Mouse (Mus musculus): ENCODE results near the gene B3galt1. TPM values are rescaled to one million over a fixed set of nuclear protein-coding genes. Genes with fewer than 3 reads are reported as not detected.

The B3galt1 gene
- polyA plus RNA-seq, 1 experiment from 2014 or later: 11.9 TPM

DNA sequence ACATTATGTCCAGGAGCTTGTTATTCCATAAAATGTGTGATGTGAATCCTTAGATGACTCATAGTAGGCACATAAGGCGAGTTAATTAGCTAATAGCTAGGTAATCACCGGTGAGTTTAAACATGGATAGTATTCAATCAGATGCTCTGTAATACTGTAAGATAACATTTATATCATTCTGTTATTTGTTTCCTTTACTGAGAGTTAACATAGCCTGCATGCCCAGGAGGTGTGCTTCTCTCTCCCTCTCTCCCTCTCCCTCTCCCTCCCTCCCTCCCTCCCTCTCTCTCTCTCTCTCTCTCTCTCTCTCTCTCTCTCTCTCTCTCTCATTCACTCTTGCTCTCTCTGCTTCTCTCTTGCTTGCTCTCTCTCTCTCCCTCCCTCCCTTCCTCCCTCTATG, 292.7 kb downstream of the B3galt1 start:
- H3K4me2 ChIP-seq (replicated peaks): no peak overlapping the region

DNA sequence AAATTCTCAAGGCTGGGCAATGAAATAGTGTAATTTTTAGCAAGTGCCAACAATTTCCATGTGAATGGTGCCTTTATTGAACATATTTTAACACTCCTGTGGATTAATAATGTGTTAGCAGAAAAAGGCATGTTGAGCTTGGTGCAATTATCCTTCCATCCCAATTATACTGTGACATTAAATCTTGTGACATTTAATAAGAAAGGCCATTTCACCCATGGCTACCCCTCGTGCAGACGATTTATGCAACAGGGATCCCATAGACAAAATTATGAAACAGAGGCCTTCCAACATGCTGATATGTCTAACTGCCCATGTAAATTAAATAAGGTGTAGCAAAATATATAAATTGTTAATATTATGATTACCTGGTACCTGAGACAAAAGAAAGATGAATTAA, 293.3 kb downstream of the B3galt1 start:
- no peak overlapping the region for H3K27ac ChIP-seq
- no peaks in the 10 kb centered on the region for H3K27me3 ChIP-seq
- no peak overlapping the region for H3K4me2 ChIP-seq (replicated peaks)
- H3K9ac ChIP-seq: no peak overlapping the region
- no peaks in the 10 kb centered on the region for H3K4me1 ChIP-seq
- ATAC-seq (ENCODE audit: insufficient number of reproducible peaks, insufficient read depth, low FRiP score, low TSS enrichment): no peak
- 77% methylated on average over 2 of the region's 2 CpGs for WGBS
- no peak overlapping the region for H3K4me3 ChIP-seq
- no peaks in the 10 kb centered on the region for H3K36me3 ChIP-seq
- no peaks in the 10 kb centered on the region for H3K9me3 ChIP-seq

More for the DNA sequence above, 292.7 kb downstream of the B3galt1 start:
- H3K9me3 ChIP-seq: no peaks in the 10 kb centered on the region
- H3K4me3 ChIP-seq: no peak overlapping the region
- no peaks in the 10 kb centered on the region for H3K27me3 ChIP-seq
- no peak overlapping the region for H3K27ac ChIP-seq
- 89% methylated on average over 2 of the region's 2 CpGs for WGBS
- no peak for ATAC-seq (ENCODE audit: insufficient number of reproducible peaks, insufficient read depth, low FRiP score, low TSS enrichment)
- no peaks in the 10 kb centered on the region for H3K4me1 ChIP-seq
- H3K9ac ChIP-seq: no peak overlapping the region
- H3K36me3 ChIP-seq: no peaks in the 10 kb centered on the region

DNA sequence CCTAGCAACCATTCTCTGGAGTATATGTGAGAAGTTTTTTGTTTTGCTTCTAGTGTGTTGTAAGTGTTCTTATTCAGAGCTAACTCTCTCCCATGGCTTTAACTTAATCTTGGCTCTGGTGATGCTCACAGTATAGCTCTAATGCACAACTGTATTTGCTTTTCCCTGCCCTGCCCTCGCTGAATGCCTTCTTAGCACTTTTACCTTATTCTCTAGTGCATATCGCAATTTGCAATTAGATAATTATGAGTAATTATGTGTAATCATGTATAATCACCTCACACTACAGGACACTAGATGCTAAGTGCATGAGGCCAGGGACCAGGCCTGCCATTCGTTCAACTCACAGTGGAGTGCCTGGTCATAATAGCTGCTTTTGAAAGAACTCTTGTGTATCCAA, 307.7 kb downstream of the B3galt1 start:
- no peak for ATAC-seq (ENCODE audit: insufficient number of reproducible peaks, insufficient read depth, low FRiP score, low TSS enrichment)
- Histone ChIP-seq H3K36me3 (no peaks in the 10 kb centered on the region), H3K4me3 (no peak overlapping the region), H3K27me3 (no peaks in the 10 kb centered on the region), H3K4me2 (replicated peaks) (no peak overlapping the region), H3K9ac (no peak overlapping the region), H3K4me1 (no peaks in the 10 kb centered on the region), H3K9me3 (no peaks in the 10 kb centered on the region), H3K27ac (no peak overlapping the region)
- 51% methylated on average over 3 of the region's 3 CpGs for WGBS

DNA sequence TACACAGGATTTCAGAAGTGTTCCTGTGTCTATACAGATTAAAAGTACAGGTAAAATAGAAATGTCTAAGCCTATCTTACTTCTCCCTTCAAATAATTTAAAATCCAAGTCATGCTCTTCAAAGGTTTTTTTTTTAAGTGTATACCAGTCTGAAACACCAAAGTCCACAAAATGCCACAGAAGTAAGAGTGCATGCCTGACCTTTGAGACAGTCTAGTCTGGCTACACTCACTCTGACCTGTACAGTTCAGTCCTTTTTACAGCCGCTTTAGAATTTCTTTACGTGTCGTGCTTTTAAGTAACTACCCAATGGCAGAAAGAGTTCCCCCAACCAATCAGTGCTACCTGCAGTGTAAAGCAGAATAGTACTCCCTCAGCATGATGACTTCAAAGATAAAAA, 314.2 kb downstream of the B3galt1 start:
- H3K27ac ChIP-seq: no peak overlapping the region
- H3K36me3 ChIP-seq: no peaks in the 10 kb centered on the region
- H3K9ac ChIP-seq: no peak overlapping the region
- H3K9me3 ChIP-seq: no peaks in the 10 kb centered on the region
- no peak for ATAC-seq (ENCODE audit: insufficient number of reproducible peaks, insufficient read depth, low FRiP score, low TSS enrichment)
- no peak overlapping the region for H3K4me2 ChIP-seq (replicated peaks)
- H3K4me1 ChIP-seq: no peaks in the 10 kb centered on the region
- 91% methylated on average over 3 of the region's 3 CpGs for WGBS
- no peak overlapping the region for H3K4me3 ChIP-seq
- H3K27me3 ChIP-seq: no peaks in the 10 kb centered on the region

DNA sequence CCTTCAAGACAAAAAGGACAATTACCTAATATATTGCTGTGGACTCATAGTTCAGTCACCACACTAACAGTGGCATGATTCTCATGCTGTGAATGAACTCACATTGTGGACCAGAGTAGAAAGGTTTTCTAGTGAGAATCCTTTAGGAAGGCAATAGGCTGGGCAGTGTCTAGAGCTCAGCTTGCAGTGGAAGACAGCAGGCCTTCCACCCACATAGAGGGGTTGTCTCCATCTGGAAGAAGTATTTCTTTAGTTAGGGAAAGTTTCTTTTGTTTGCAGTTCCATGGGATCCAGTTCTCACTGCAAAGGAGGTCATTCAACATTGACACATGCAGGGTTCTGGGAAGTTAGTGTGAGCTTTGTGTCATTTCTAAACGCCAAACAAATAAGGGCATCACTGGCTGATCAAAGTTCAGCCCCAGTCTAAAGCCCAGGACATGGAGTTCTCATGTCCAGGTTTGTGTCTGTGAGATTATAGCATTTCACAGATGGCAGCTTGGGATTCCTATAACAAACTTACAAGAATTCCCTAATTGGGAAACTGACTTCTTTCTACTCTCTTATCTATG, 316.1 kb downstream of the B3galt1 start:
- no peak overlapping the region for H3K27ac ChIP-seq
- H3K4me3 ChIP-seq: no peak overlapping the region
- no peak overlapping the region for H3K4me2 ChIP-seq (replicated peaks)
- 90% methylated on average over 1 of the region's 1 CpGs for WGBS
- H3K4me1 ChIP-seq: no peaks in the 10 kb centered on the region
- H3K27me3 ChIP-seq: no peaks in the 10 kb centered on the region
- no peak for ATAC-seq (ENCODE audit: insufficient number of reproducible peaks, insufficient read depth, low FRiP score, low TSS enrichment)
- H3K9me3 ChIP-seq: no peaks in the 10 kb centered on the region
- no peak overlapping the region for H3K9ac ChIP-seq
- H3K36me3 ChIP-seq: no peaks in the 10 kb centered on the region

DNA sequence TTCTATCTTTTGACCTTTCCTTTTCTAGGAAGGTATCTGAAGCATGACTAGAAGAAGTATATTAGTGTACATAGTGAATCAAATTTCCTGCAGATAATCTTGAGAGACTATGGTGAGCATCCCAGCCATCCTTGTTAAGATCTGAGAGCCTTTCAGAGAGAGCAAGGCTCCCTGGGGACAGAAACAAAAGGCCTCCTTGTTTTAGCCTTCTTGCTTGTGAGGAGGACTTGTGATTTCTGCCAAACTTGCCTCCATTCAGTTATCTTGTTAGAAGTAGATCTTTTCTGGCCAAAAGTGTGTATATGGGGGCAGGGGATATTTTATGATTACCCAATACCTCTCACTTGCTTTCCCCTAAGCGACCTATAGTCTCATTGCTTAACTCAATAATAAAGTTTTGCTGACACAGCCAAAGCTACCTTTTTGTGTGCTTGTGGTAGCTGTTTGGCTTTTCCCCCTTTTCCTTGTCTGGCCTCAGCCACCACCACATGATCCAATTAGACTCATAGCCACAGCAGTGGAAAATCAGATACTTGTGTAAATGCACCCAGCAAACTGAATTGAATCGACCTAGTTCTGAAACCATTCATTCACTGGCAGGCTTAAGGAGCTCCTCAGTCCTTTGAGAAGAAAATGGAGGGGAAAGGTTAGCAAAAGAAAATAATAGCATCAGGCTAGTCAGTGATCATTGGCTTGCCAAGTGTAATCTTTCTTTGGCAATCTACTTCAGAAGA, 332.5 kb downstream of the B3galt1 start:
- Histone ChIP-seq H3K9me3 (no peaks in the 10 kb centered on the region), H3K27me3 (no peaks in the 10 kb centered on the region), H3K27ac (no peak overlapping the region), H3K36me3 (no peaks in the 10 kb centered on the region), H3K4me2 (replicated peaks) (no peak overlapping the region), H3K9ac (no peak overlapping the region), H3K4me1 (no peaks in the 10 kb centered on the region), H3K4me3 (no peak overlapping the region)
- ATAC-seq (ENCODE audit: insufficient number of reproducible peaks, insufficient read depth, low FRiP score, low TSS enrichment): no peak
- WGBS: 42% methylated on average over 2 of the region's 2 CpGs

DNA sequence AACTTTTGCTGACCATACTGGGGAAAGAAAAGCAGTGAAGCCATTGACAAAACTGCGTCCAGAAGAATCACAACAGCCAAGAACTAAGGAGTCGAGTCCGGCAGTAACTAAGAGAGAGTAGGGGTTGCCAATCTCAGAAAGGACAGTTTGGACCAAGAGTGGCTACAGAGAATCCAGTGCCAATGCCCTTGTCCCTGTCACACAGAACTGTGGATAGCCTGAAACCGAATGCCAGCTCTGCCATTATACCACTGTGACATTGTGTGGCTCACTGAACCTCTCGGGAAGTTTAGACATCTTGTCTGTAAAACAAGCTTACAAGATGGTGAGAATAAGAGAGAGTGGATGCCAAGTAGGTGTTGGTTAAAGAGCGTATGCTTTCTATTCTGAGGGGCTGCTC, 335.9 kb downstream of the B3galt1 start:
- H3K27me3 ChIP-seq: no peaks in the 10 kb centered on the region
- no peak overlapping the region for H3K4me3 ChIP-seq
- no peak overlapping the region for H3K27ac ChIP-seq
- H3K4me2 ChIP-seq (replicated peaks): no peak overlapping the region
- no peaks in the 10 kb centered on the region for H3K36me3 ChIP-seq
- no peaks in the 10 kb centered on the region for H3K9me3 ChIP-seq
- no peak for ATAC-seq (ENCODE audit: insufficient number of reproducible peaks, insufficient read depth, low FRiP score, low TSS enrichment)
- 82% methylated on average over 6 of the region's 6 CpGs for WGBS
- no peak overlapping the region for H3K9ac ChIP-seq
- H3K4me1 ChIP-seq: no peaks in the 10 kb centered on the region

DNA sequence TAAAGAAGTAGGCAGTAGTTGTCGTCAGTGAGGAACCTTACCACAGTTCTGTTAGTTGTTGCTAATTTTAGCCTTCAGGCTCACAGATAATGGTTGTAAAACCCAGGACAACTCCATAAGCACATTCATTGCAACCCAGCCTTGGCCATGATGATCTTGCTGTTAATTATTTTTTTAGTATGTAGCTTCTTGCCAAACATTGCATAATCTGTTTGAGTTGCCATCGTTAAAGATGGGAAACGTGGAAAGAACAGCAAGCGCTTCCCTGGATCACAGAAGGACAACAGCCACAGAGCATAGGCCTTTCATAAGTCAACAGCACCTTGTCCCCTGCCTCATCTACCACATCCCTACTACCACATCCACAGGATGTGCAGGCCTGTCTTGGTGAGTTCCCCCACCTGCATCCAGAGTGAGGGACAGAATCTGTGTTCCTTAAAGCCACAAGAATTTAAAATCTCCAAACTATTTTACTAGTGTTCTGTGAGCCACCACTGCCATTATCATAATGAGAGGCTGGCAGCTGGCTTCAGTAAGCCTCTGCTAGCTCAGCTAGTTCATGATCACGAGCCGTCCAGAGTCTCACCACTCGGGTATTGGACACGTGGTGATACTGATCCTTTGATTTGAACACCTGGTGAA, 337.1 kb downstream of the B3galt1 start:
- no peak for ATAC-seq (ENCODE audit: insufficient number of reproducible peaks, insufficient read depth, low FRiP score, low TSS enrichment)
- H3K9me3 ChIP-seq: no peaks in the 10 kb centered on the region
- H3K36me3 ChIP-seq: no peaks in the 10 kb centered on the region
- no peaks in the 10 kb centered on the region for H3K4me1 ChIP-seq
- H3K4me2 ChIP-seq (replicated peaks): no peak overlapping the region
- no peak overlapping the region for H3K9ac ChIP-seq
- H3K27me3 ChIP-seq: no peaks in the 10 kb centered on the region
- H3K27ac ChIP-seq: no peak overlapping the region
- H3K4me3 ChIP-seq: no peak overlapping the region
- WGBS: 81% methylated on average over 8 of the region's 8 CpGs

DNA sequence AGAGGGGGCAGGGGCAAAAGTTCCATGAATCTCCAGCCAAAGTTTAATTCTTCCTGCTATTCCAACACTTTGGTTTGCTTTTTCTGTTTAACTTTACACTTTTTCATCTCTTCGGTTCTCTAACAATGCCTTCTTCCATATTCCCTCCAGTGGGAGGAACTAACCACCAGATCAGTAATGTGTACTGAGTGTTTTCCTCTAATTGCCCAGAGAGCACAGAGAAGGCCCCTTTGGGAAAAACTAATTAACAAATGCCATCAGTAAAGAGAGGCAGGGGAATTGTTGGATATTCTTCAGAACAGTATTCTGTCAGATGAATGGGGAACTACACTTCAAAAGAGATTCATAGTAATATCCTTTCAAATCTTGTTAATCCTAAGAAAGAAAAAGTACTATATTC, 338.1 kb downstream of the B3galt1 start:
- Histone ChIP-seq H3K4me3 (no peak overlapping the region), H3K9ac (no peak overlapping the region), H3K9me3 (no peaks in the 10 kb centered on the region), H3K27ac (no peak overlapping the region), H3K4me2 (replicated peaks) (no peak overlapping the region), H3K36me3 (no peaks in the 10 kb centered on the region), H3K4me1 (no peaks in the 10 kb centered on the region), H3K27me3 (no peaks in the 10 kb centered on the region)
- 56% methylated on average over 1 of the region's 1 CpGs for WGBS
- ATAC-seq (ENCODE audit: insufficient number of reproducible peaks, insufficient read depth, low FRiP score, low TSS enrichment): no peak

DNA sequence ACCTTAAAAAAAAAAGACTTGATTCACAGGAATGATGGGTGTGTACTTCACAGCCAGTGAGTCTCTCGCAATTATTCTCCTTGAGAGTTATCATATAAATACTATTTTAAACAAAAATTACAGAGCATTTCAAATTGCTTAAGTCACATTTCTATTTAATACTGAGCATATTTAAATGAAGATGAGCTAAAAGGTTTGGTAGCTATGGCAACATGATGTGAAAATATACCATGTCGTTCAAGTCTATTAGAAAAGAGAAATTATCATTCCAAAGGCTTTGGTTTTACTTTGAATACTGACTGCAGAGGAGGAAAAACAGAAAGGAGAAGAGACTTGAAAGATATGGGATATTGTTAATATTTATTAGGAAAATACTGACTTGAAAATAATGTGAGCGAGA, 366.3 kb downstream of the B3galt1 start:
- ATAC-seq (ENCODE audit: insufficient number of reproducible peaks, insufficient read depth, low FRiP score, low TSS enrichment): no peak
- H3K27me3 ChIP-seq: no peaks in the 10 kb centered on the region
- no peaks in the 10 kb centered on the region for H3K36me3 ChIP-seq
- no peaks in the 10 kb centered on the region for H3K4me1 ChIP-seq
- H3K27ac ChIP-seq: no peak overlapping the region
- H3K4me2 ChIP-seq (replicated peaks): no peak overlapping the region
- no peak overlapping the region for H3K9ac ChIP-seq
- no peaks in the 10 kb centered on the region for H3K9me3 ChIP-seq
- WGBS: 81% methylated on average over 3 of the region's 3 CpGs
- no peak overlapping the region for H3K4me3 ChIP-seq

DNA sequence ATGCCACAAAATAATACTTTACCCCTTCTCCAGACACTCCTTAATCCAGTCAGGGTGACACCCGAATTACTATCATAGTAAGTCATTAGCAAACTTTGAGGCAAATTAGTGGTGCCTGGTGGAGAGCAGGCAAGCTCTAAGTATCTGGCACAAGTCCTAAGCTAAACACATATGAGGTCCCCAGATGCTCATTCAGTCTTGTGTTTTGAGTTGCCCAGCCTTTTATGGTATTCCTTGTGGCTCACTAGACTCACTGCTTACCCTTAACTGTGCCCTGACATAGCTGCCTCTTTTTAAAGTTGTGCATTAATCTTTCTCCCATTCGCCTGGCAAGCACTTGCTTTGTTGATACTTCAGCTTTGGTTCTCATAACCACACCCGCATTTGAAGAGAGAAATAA, 382.7 kb downstream of the B3galt1 start:
- Histone ChIP-seq H3K27ac (no peak overlapping the region), H3K9ac (no peak overlapping the region), H3K4me3 (no peak overlapping the region), H3K4me2 (replicated peaks) (no peak overlapping the region), H3K36me3 (no peaks in the 10 kb centered on the region), H3K9me3 (no peaks in the 10 kb centered on the region), H3K27me3 (no peaks in the 10 kb centered on the region), H3K4me1 (no peaks in the 10 kb centered on the region)
- WGBS: 84% methylated on average over 3 of the region's 3 CpGs
- ATAC-seq (ENCODE audit: insufficient number of reproducible peaks, insufficient read depth, low FRiP score, low TSS enrichment): no peak

DNA sequence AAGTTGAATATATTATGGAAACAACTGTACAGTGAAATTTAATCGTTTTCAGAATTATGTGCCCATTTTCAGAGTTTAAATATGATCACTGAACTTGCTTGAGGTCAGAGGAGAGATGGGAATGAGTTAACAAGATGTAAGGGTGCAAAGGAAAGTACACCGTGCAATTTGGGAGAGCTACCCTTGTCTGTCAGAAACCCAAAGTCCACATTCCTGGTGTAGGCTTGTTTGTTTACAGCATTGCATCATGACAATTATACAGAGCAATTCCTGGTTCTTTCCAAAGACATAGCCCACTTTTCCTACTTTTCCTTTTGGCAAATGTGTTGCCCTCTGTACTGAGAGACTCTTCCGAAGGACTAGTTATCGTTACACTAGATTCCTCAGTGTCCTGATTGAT, 390.5 kb downstream of the B3galt1 start:
- no peak for ATAC-seq (ENCODE audit: insufficient number of reproducible peaks, insufficient read depth, low FRiP score, low TSS enrichment)
- H3K27ac ChIP-seq: no peak overlapping the region
- no peaks in the 10 kb centered on the region for H3K27me3 ChIP-seq
- no peaks in the 10 kb centered on the region for H3K4me1 ChIP-seq
- H3K36me3 ChIP-seq: no peaks in the 10 kb centered on the region
- no peak overlapping the region for H3K4me3 ChIP-seq
- no peak overlapping the region for H3K4me2 ChIP-seq (replicated peaks)
- H3K9me3 ChIP-seq: no peaks in the 10 kb centered on the region
- H3K9ac ChIP-seq: no peak overlapping the region
- WGBS: 78% methylated on average over 4 of the region's 4 CpGs

Data from embryonic facial prominence, embryonic 12.5 days (tissue).